Mouse (Mus musculus) MEL (cell line): ENCODE measurements around the gene Ssna1. TPM values are rescaled to one million over a fixed set of nuclear protein-coding genes. Genes with fewer than 3 reads are reported as not detected.

Experiments
- DNase-seq: peaks from one replicate; pipeline ENCODE4 v3.0.0; 2011; ENCODE audit warnings: low read depth, low spot score
- H3K27ac ChIP-seq: 2 replicates; pipeline ENCODE4 v1.5.1; 2012; ENCODE audit warnings: low read depth, mild to moderate bottlenecking, control low read depth, low read length, moderate library complexity; ENCODE audit not compliant: control insufficient read depth
- H3K27me3 ChIP-seq, 2 experiments: fragments of 150-350 bp in 1 of 2; sonication (generic) in 1 of 2; 2 replicates each; pipeline ENCODE4 v1.6.1; 2012; ENCODE audit warnings: low read length in 2 of 2, mild to moderate bottlenecking in 2 of 2, improper control_type of control experiment in 1 of 2, moderate library complexity in 1 of 2; ENCODE audit not compliant: insufficient read depth in 2 of 2, control insufficient read depth in 1 of 2
- H3K36me3 ChIP-seq, 2 experiments: 2 replicates each; pipeline ENCODE4 v1.6.1; 2012 to 2014; ENCODE audit warnings: low read length in 2 of 2, improper control_type of control experiment in 1 of 2, inconsistent platforms in 1 of 2, mild to moderate bottlenecking in 1 of 2; ENCODE audit not compliant: insufficient read depth in 2 of 2, control insufficient read depth in 1 of 2
- H3K4me1 ChIP-seq, 2 experiments: fragments of 150-350 bp in 1 of 2; sonication (generic) in 1 of 2; 2 replicates each; pipeline ENCODE4 v1.6.1; 2012; ENCODE audit warnings: low read length in 2 of 2, improper control_type of control experiment in 1 of 2, mild to moderate bottlenecking in 1 of 2; ENCODE audit not compliant: insufficient read depth in 2 of 2, control insufficient read depth in 1 of 2
- H3K4me3 ChIP-seq, 2 experiments: fragments of 150-350 bp in 1 of 2; sonication (generic) in 1 of 2; 2 replicates each; pipeline ENCODE4 v1.5.1; 2012; ENCODE audit warnings: low read depth in 2 of 2, low read length in 2 of 2, mild to moderate bottlenecking in 2 of 2, moderate library complexity in 2 of 2, control low read depth in 1 of 2, improper control_type of control experiment in 1 of 2; ENCODE audit not compliant: control insufficient read depth in 1 of 2, insufficient read depth in 1 of 2
- H3K79me2 ChIP-seq: 2 replicates; pipeline ENCODE4 v1.6.1; 2012; ENCODE audit warnings: mild to moderate bottlenecking, low read length, moderate library complexity; ENCODE audit not compliant: control insufficient read depth, poor library complexity, insufficient read depth
- H3K9ac ChIP-seq: 2 replicates; pipeline ENCODE4 v1.6.1; 2012; ENCODE audit warnings: low read depth, mild to moderate bottlenecking, control low read depth, low read length, moderate library complexity; ENCODE audit not compliant: control insufficient read depth, poor library complexity, severe bottlenecking
- H3K9me3 ChIP-seq: fragments of 150-350 bp; sonication (generic); replicated peaks from 2 replicates; pipeline ENCODE4 v1.6.1; 2012; ENCODE audit warnings: mild to moderate bottlenecking, low read length, improper control_type of control experiment, moderate library complexity; ENCODE audit not compliant: insufficient read depth
- CTCF ChIP-seq, 3 experiments: IDR thresholded peaks in 2 of 3; conservative IDR thresholded peaks in 1 of 3; 2 replicates each; pipeline ENCODE4 v1.5.1; 2011 to 2012; ENCODE audit warnings: low read length in 3 of 3, low read depth in 2 of 3, mild to moderate bottlenecking in 2 of 3, improper control_type of control experiment in 1 of 3, inconsistent platforms in 1 of 3, mixed read lengths in 1 of 3, moderate library complexity in 1 of 3; ENCODE audit not compliant: control insufficient read depth in 1 of 3, insufficient read depth in 1 of 3, poor library complexity in 1 of 3, severe bottlenecking in 1 of 3
- ELF1 ChIP-seq: IDR thresholded peaks from 2 replicates; pipeline ENCODE4 v1.6.1; 2014; ENCODE audit warnings: low read depth, mild to moderate bottlenecking, inconsistent platforms, low read length, improper control_type of control experiment, moderate library complexity
- KAT2A ChIP-seq: conservative IDR thresholded peaks from 2 replicates; pipeline ENCODE4 v1.6.1; 2012; ENCODE audit warnings: low read depth, low read length, improper control_type of control experiment, inconsistent platforms
- MAFK ChIP-seq: IDR thresholded peaks from 2 replicates; pipeline ENCODE4 v1.6.1; 2011; ENCODE audit warnings: low read depth, mild to moderate bottlenecking, low read length, improper control_type of control experiment, borderline replicate concordance
- POLR2A ChIP-seq, 2 experiments: IDR thresholded peaks; 2 replicates each; pipeline ENCODE4 v1.6.1; 2011 to 2012; ENCODE audit warnings: low read length in 2 of 2, mild to moderate bottlenecking in 2 of 2, control low read depth in 1 of 2, improper control_type of control experiment in 1 of 2, low read depth in 1 of 2, moderate library complexity in 1 of 2; ENCODE audit not compliant: control insufficient read depth in 1 of 2, insufficient read depth in 1 of 2, poor library complexity in 1 of 2
- POLR2AphosphoS2 ChIP-seq: IDR thresholded peaks from 2 replicates; pipeline ENCODE4 v1.6.1; 2011; ENCODE audit warnings: low read length, improper control_type of control experiment
- RAD21 ChIP-seq: IDR thresholded peaks from 2 replicates; pipeline ENCODE4 v1.6.1; 2011; ENCODE audit warnings: mild to moderate bottlenecking, low read depth, low read length, improper control_type of control experiment
- TAL1 ChIP-seq: IDR thresholded peaks from 2 replicates; pipeline ENCODE4 v1.6.1; 2012; ENCODE audit warnings: mild to moderate bottlenecking, inconsistent platforms, low read length, moderate library complexity, mixed read lengths
- TCF12 ChIP-seq: IDR thresholded peaks from 2 replicates; pipeline ENCODE4 v1.6.1; 2014; ENCODE audit warnings: low read depth, mild to moderate bottlenecking, inconsistent platforms, low read length, improper control_type of control experiment, moderate library complexity
- UBTF ChIP-seq: IDR thresholded peaks from 2 replicates; pipeline ENCODE4 v1.6.1; 2012; ENCODE audit warnings: low read depth, mild to moderate bottlenecking, inconsistent platforms, low read length, improper control_type of control experiment, moderate library complexity, borderline replicate concordance; ENCODE audit not compliant: insufficient read depth
- USF1 ChIP-seq: IDR thresholded peaks from 2 replicates; pipeline ENCODE4 v1.6.1; 2014; ENCODE audit warnings: low read depth, mild to moderate bottlenecking, inconsistent platforms, low read length, improper control_type of control experiment, moderate library complexity
- ZMIZ1 ChIP-seq: IDR thresholded peaks from 2 replicates; pipeline ENCODE4 v1.6.1; 2012; ENCODE audit warnings: low read depth, mild to moderate bottlenecking, inconsistent platforms, low read length, improper control_type of control experiment, moderate library complexity
- ZNF384 ChIP-seq: IDR thresholded peaks from 2 replicates; pipeline ENCODE4 v1.6.1; 2012; ENCODE audit warnings: low read depth, mild to moderate bottlenecking, inconsistent platforms, low read length, improper control_type of control experiment
- polyA plus RNA-seq, 2 experiments: library from polyadenylated mRNA; stranded (reverse) in 1 of 2; unstranded in 1 of 2; fragments of >175 nt in 1 of 2; fragments of >200 nt in 1 of 2; gene quantifications; 2 replicates each; pipeline versions ENCODE4 v1.2.1 to v1.2.4; 2012; ENCODE audit warnings: low replicate concordance in 2 of 2, low read depth in 1 of 2; ENCODE audit not compliant: insufficient read length in 2 of 2, insufficient read depth in 1 of 2, missing spikeins in 1 of 2
- total RNA-seq: library from RNA; depleted of rRNA; stranded (reverse); fragments of 300-350 nt; gene quantifications from 2 replicates; pipeline ENCODE4 v1.2.3, GENCODE M21; 2012

Gene Ssna1
- total and polyA plus RNA-seq, 3 experiments: 158 to 226 TPM; not detected in 1

GRCm38 (mm10) chr2:25305587-25306359, 33.5 kb upstream of the Ssna1 start:
- Histone ChIP-seq H3K27ac (no peak overlapping the region), H3K79me2 (no peaks in the 10 kb centered on the region), H3K4me3 (no peak overlapping the region), H3K27me3 (peaks cover 0 to 2% of the 10 kb centered on the region in 2 experiments; a peak in 1 of 4 replicates), H3K36me3 (peaks cover 0 to 3% of the 10 kb centered on the region in 2 experiments; a peak in 1 of 4 replicates), H3K4me1 (peaks cover 0 to 8% of the 10 kb centered on the region in 2 experiments; a peak in 2 of 4 replicates), H3K9me3 (no peaks in the 10 kb centered on the region), H3K9ac (no peak overlapping the region)
- DNase-seq: no peak
- TF ChIP-seq KAT2A: no peak
- no peak for TF ChIP-seq ELF1
- TF ChIP-seq TCF12: no peak
- no peak for TF ChIP-seq POLR2A (IDR thresholded peaks at IDR 0.05; ENCODE audit: control insufficient read depth in 1 of 2, insufficient read depth in 1 of 2, low read depth in 1 of 2, low read length in 2 of 2, poor library complexity in 1 of 2)
- no peak for TF ChIP-seq MAFK
- TF ChIP-seq CTCF (IDR thresholded peaks at IDR 0.05 in 2 of 3, conservative IDR thresholded peaks at IDR 0.05 in 1 of 3; ENCODE audit: control insufficient read depth in 1 of 3, insufficient read depth in 1 of 3, low read depth in 2 of 3, low read length in 3 of 3, poor library complexity in 1 of 3, severe bottlenecking in 1 of 3): no peak

GRCm38 (mm10) chr2:25304657-25305541, 32.7 kb upstream of the Ssna1 start:
- Histone ChIP-seq H3K27me3 (peaks cover 0 to 2% of the 10 kb centered on the region in 2 experiments; a peak in 1 of 4 replicates), H3K4me3 (no peak overlapping the region), H3K9ac (no peak overlapping the region), H3K27ac (no peak overlapping the region), H3K36me3 (peaks cover 0 to 3% of the 10 kb centered on the region in 2 experiments; a peak in 1 of 4 replicates), H3K4me1 (peaks cover 0 to 8% of the 10 kb centered on the region in 2 experiments; a peak in 2 of 4 replicates), H3K79me2 (no peaks in the 10 kb centered on the region)
- no peak for DNase-seq
- no peak for TF ChIP-seq TAL1
- no peak for TF ChIP-seq RAD21
- no peak for TF ChIP-seq POLR2AphosphoS2
- TF ChIP-seq USF1: no peak
- no peak for TF ChIP-seq UBTF
- no peak for TF ChIP-seq ZNF384
- no peak for TF ChIP-seq ZMIZ1
- TF ChIP-seq, all 39 proteins: peak for 0
- H3K9me3 ChIP-seq: no peaks in the 10 kb centered on the region
